Mouse (Mus musculus): ENCODE results near the gene Pip4k2a. TPM values are rescaled to one million over a fixed set of nuclear protein-coding genes. Genes with fewer than 3 reads are reported as not detected.
A peak's percentile ranks its signal among the peaks of the same experiment; 100 is the strongest.
"Not testable (repeated sequence)": the region's sequence is repeated elsewhere in the genome, so short reads cannot be mapped to it uniquely, and the experiment has no call there.

Pip4k2a gene
- total RNA-seq, 1 experiment from 2014 or later, result 25.3 TPM

DNA sequence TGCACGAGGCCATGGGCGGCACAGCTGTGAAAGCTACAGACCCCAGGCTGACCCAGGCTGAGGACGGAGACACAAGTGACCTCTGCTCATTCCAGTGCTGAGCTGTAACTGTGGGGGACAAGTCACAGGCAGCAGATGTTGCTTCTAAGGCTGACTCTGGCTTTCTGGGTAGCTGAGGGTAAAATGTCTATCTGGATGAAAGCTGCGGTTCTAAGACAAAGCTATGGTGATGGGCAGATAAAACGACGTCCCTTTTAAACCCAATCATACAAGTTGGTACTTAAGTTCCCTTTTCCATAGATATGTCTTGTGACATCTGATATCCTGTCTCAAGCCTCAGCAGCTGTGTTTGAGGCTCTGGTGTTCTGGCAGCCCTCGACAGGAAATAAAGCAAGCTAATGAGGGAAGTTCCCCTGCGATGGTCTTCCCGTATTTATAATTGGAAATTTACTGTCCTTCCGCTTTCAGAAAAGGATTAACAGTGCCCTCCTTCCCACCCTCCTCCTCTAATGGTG lies 100.1 kb downstream of the Pip4k2a start:
- DNase-seq, result peak; percentile 16

DNA sequence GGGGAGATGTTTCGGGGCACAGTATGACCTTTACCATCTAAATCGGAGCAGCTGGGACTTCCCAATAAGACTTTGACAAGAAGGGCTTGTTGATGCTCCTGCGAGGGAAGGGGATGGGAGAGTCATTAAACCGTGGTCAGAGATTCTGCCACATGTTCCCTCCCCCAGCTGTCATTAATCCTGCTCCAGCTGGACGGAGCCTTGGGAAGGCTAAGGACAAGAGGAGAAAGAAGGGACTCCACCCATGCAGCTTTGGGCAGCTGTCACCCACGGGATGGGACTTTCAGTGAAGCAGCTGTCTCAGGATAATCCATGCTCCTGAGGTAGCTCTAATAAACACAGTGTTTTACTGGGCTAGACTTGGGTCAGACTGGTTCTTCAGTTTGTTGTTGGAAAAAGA lies 101.9 kb downstream of the Pip4k2a start:
- DNase-seq, result no peak

- DNase-seq, result not testable (repeated sequence)
Observed at GRCm38 (mm10) chr2:18893336-18893735, 104.6 kb downstream of the Pip4k2a start.

DNA sequence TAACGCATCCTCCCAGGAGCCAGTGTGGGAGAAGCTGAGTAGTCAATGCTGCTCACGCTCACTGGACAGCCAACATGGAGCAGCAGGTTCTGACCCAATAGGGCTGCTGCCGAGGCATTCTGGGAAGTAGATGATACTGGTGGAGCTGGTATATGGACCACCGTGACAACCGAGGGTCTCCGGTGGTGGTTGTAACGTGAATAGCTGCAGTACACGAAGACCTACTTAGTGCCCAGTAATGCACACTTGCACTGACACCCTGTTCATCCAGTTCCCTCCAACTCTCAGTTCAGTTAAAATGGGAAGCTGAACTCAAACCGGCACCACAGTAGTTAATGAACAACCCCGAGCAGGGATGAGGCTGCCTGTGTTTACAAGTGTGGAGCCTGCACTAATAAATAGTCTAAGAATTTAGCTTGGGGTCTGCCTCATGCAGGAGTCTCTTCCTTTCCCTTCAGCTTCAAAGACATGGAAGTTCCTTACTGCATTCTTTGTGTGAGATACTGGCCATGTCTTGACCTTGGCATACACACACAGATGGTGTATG lies 105.9 kb downstream of the Pip4k2a start:
- DNase-seq, result no peak

GRCm38 (mm10) chr2:18890227-18891001 lies 107.5 kb downstream of the Pip4k2a start:
- no peak for DNase-seq

- DNase-seq, result peak; percentile 18
Observed at GRCm38 (mm10) chr2:18884277-18884676, 113.6 kb downstream of the Pip4k2a start.

DNA sequence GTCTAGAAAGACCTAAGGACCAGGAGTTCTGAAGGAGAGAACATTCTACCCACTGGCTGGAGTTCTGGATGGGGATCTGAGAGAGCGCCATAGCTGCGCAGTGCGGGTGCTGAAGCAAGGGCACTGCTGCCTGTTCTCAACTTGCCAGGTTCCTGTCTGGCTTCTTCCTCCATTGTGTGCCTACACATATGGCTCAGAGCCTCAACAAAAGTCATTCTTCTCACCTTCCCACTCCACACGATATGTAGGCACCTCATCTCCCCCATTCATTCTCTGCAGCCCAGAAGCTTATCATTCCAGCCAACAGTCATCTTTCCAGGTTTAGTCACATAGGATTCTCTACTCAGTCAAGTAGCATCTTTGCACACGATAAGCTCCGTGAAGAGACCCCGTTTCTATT lies 123.3 kb downstream of the Pip4k2a start:
- no peak for DNase-seq

DNA sequence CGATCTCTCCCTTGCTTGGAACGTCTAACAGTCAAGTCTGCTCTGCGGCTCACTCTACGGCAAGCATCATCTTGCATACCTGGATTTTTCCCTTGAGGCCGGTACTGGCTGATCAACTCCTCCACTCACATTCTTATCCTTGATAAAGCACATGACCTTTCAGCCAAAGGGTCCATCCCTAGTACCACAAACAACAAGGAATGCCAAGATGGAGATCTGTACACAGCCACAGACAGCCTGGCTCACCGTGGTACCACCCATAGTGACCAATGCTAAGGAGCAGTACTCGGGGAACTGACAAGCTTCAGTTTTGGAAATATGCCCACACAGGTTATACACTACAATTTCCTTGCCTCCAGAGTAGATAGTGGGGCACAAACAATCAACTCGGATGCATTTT lies 123.9 kb downstream of the Pip4k2a start:
- no peak for DNase-seq

GRCm38 (mm10) chr2:18873440-18873839 lies 124.5 kb downstream of the Pip4k2a start:
- DNase-seq, result no peak

DNA sequence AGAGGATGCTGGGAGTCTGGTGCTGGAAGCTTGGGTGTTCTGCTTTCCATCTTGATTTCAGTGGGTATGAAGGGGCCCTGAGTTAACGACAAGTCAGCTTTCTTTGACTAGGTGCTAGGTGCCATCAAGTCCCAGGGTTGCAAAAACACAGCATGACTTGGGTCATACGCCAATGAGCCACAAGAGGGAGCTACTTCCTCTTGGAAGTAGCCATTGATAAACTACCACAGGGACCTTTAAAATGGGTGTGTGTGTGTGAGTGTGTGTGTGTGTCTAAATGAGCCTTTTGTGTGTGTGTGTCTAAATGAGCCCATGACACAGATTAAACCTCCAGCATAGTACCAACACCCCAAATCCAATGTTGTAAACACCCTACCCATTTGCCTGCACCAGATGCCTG lies 125.1 kb downstream of the Pip4k2a start:
- peak; percentile 81 for DNase-seq

DNA sequence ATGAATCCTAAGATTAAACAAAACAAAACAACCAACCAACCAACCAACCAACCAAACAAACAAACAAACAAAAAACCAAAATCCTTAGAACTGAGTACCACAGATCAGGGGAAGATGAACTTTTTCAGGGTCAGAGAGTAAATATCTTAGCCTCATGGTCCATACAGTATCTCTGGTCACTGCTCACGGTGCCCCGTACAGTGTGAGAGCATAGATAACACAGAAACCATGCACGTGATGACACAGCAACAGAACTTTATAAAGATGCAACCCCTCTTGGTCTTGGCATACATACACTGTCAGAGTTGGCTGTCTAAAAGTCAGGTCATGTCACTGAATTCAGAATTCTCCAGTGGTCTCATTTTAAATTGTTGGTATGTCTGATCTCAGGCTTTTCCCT lies 126.8 kb downstream of the Pip4k2a start:
- DNase-seq, result no peak

DNA sequence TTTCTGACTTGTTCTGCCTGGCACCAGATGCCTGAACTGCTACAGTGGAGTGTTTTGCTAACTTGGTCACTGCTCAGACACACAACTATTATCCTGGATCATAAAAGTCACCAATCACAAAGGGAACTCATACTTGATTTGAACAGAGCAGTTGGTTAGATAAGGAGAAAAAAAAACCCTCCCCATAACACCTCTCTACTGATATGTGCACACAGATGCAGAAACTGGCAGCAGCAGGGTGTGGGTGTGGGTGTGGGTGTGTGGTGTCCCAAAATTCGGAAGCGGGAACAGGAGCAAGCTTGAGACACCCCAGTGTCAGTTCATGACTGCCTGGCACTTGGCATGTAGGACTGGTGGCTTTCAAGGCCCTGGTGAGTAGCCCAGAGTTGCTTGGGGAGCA lies 130.9 kb downstream of the Pip4k2a start:
- no peak for DNase-seq

DNA sequence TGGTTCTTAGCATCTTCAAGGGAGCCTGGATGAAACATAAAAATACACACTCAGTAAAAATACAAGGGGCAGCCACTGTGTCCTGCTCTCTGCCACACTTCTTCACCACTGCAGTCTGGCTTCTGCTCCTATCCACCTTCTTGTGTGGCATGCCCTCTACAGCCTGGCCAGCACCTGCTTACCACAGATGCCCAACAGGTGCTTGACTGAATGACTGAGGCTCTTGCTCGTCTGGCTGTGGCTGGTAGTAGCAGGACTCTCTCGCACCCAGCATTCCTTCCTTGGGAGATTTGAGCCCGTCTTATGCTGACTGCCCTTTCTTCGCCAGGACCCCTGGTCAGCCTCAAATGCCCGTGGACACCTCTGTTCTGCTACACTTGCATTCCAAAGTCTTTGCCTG lies 133.2 kb downstream of the Pip4k2a start:
- no peak for DNase-seq

DNA sequence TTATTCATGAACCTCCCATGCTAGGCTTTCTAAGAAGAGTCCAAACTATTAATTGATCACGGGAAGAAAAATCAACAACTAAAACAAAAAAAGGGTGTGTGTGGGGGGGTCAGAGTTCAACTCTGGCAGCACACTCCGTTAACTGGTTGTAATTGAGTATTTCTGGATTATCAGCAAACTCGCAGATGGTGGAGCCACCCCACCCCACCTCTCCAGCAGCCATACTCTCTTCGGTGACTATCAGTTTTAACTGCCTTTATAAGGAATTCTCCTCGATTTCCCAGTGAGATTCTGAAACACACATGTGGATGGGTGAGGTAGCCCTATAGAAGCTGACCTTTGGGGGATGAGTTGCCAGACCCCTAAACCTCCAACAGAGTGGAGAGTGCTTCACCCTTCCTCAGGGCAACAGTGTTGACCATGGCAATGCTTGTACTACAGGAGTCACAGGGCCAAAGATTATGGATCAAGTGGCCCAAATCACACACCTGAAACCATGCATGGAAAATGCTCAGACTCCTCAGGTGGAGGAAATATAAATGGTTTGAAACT lies 136.2 kb downstream of the Pip4k2a start:
- no peak for DNase-seq

GRCm38 (mm10) chr2:18860686-18861085 lies 137.2 kb downstream of the Pip4k2a start:
- DNase-seq, result no peak

- DNase-seq, result no peak
Observed at GRCm38 (mm10) chr2:18857952-18858351, 140.0 kb downstream of the Pip4k2a start.

DNA sequence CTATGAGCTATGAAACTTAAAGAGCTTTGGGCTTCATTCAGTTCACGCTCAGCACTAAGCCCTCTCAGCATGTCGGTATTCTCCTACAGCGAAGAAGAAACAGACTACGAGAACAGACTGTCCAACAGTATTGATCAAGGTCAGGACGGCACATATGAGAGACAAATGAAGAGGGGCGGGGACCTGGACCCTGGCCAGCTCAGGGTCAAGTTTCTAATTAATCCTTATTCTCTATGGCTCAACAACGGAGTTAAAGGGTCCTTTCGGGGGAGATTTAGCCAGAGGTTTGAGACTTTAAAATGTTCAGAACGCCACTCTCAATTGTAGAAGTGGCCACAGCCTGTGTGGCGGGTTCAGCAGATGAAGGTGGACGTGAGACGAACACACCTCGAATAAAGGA lies 141.5 kb downstream of the Pip4k2a start:
- peak; percentile 24 for DNase-seq

- DNase-seq, result no peak
Observed at GRCm38 (mm10) chr2:18855246-18855645, 142.7 kb downstream of the Pip4k2a start.

DNA sequence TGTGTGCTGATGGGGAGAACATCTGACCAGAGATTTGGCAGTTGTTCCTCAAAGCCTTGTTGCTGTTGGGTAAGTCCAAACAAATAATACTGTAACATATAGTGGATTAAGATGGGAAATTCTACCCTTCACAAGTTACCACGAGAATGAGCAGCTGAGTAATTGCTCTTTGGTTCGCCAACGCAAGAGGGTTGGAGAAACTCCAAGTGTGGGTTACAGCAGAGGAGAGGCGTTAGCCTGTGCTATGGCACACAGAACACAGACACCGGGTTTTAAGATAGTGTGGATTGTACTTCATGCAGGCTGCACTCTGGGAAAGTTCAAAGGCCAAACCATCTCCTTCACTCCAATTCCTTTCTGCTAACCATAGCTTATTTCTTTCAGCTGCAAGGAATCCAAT lies 144.6 kb downstream of the Pip4k2a start:
- no peak for DNase-seq

- no peak for DNase-seq
Observed at GRCm38 (mm10) chr2:18850657-18851056, 147.3 kb downstream of the Pip4k2a start.

GRCm38 (mm10) chr2:18848074-18848629 lies 149.8 kb downstream of the Pip4k2a start:
- DNase-seq, result no peak

- DNase-seq, result no peak
Observed at GRCm38 (mm10) chr2:18842527-18842926, 155.4 kb downstream of the Pip4k2a start.

GRCm38 (mm10) chr2:18841051-18841450 lies 156.9 kb downstream of the Pip4k2a start:
- DNase-seq, result no peak

Data from adrenal gland, postnatal 14 days (tissue).